9 mouse cellular contexts compared by ENCODE assay signal in genomic region chr16:4448235-4448634, GRCm38 (mm10). TPM values are rescaled to one million over a fixed set of nuclear protein-coding genes. Genes with fewer than 3 reads are reported as not detected.
A peak's percentile ranks its signal among the peaks of the same experiment; 100 is the strongest.
DNase-seq lines count a peak whose midpoint lies in the region; ATAC-seq and TF ChIP-seq lines count a peak whose summit lies in the region.
"Had no signal": no experiment of that assay in that cellular context is flagged by ENCODE, and none has a peak within 500 bp of the region (broad histone marks: within the 10 kb centered on the region; RNA-seq: fewer than 3 reads in every experiment).

No protein-coding gene starts in this region.

- 0 out of 2 replicates have a peak, but pooled peaks have one; percentile 41 for ATAC-seq in forebrain, embryonic 13.5 days
- ATAC-seq in forebrain, embryonic 11.5 days (replicated peaks; ENCODE audit: low FRiP score): no peak
- peak; percentile 46; the same call in 1 of the 2 replicates for ATAC-seq in intestine, embryonic 15.5 days
- 0 out of 2 replicates have a peak, but pooled peaks have one; percentile 23 for ATAC-seq in lung, embryonic 16.5 days (ENCODE audit: low read depth)
- ATAC-seq in hindbrain, embryonic 11.5 days (ENCODE audit: low FRiP score): no peak

- no peak overlapping the region for H3K9ac ChIP-seq in forebrain, embryonic 13.5 days
- no peak overlapping the region for H3K9ac ChIP-seq in forebrain, embryonic 11.5 days (ENCODE audit: low read length)
- H3K9ac ChIP-seq in ES-E14 (ENCODE audit: insufficient read depth, low read depth, low read length, poor library complexity, severe bottlenecking): no peak overlapping the region
- H3K9ac ChIP-seq in intestine, embryonic 15.5 days: no peak overlapping the region
- no peak overlapping the region for H3K9ac ChIP-seq in lung, embryonic 16.5 days (ENCODE audit: low read length)
- H3K9ac ChIP-seq in hindbrain, embryonic 11.5 days (ENCODE audit: low read depth, low read length): no peak overlapping the region
- H3K9ac ChIP-seq: embryonic facial prominence, embryonic 13.5 days had no signal

- no peaks in the 10 kb centered on the region for H3K27me3 ChIP-seq in forebrain, embryonic 13.5 days
- no peaks in the 10 kb centered on the region for H3K27me3 ChIP-seq in forebrain, embryonic 11.5 days (ENCODE audit: control insufficient read depth, insufficient read depth, low read length)
- H3K27me3 ChIP-seq in intestine, embryonic 15.5 days (replicated peaks): no peaks in the 10 kb centered on the region
- no peaks in the 10 kb centered on the region for H3K27me3 ChIP-seq in lung, embryonic 16.5 days (ENCODE audit: control insufficient read depth, insufficient read depth, low read depth, low read length)
- no peaks in the 10 kb centered on the region for H3K27me3 ChIP-seq in hindbrain, embryonic 11.5 days (ENCODE audit: control insufficient read depth, insufficient read depth, low read length)
- H3K27me3 ChIP-seq: embryonic facial prominence, embryonic 13.5 days had no signal

- no peak for DNase-seq in forebrain, embryonic 11.5 days (ENCODE audit: low spot score)
- no peak for DNase-seq in ES-E14 (ENCODE audit: low read depth, low spot score)
- no peak for DNase-seq in yolk sac, embryonic 10.5 days (ENCODE audit: low spot score)
- DNase-seq in T-cell, adult 2 months (ENCODE audit: low spot score): no peak
- no peak for DNase-seq in hindbrain, embryonic 11.5 days (ENCODE audit: low spot score)

- H3K4me2 ChIP-seq in forebrain, embryonic 13.5 days: no peak overlapping the region
- H3K4me2 ChIP-seq in forebrain, embryonic 11.5 days (ENCODE audit: low read depth, low read length, severe bottlenecking): no peak overlapping the region
- no peak overlapping the region for H3K4me2 ChIP-seq in intestine, embryonic 15.5 days (replicated peaks)
- no peak overlapping the region for H3K4me2 ChIP-seq in lung, embryonic 16.5 days (ENCODE audit: low read depth, low read length)
- no peak overlapping the region for H3K4me2 ChIP-seq in hindbrain, embryonic 11.5 days (replicated peaks; ENCODE audit: low read depth, low read length)
- H3K4me2 ChIP-seq: embryonic facial prominence, embryonic 13.5 days had no signal

- in situ Hi-C loops in ES-E14 (cut with MboI; ENCODE audit: low sequenced_read_pairs in 2 of 2, unreplicated experiment in 2 of 2): no loop called here

- no peak overlapping the region for H3K4me3 ChIP-seq in forebrain, embryonic 13.5 days
- no peak overlapping the region for H3K4me3 ChIP-seq in forebrain, embryonic 11.5 days (ENCODE audit: low read depth, low read length)
- peak overlapping the region; percentile 45 to 58; a peak in 3 of 4 replicates for H3K4me3 ChIP-seq in ES-E14 (ENCODE audit: insufficient read depth in 1 of 2, low read depth in 1 of 2, low read length in 2 of 2, poor library complexity in 1 of 2, severe bottlenecking in 1 of 2)
- H3K4me3 ChIP-seq in intestine, embryonic 15.5 days (replicated peaks): no peak overlapping the region
- H3K4me3 ChIP-seq in lung, embryonic 16.5 days (ENCODE audit: low read length): no peak overlapping the region
- no peak overlapping the region for H3K4me3 ChIP-seq in hindbrain, embryonic 11.5 days (ENCODE audit: low read depth, low read length)
- H3K4me3 ChIP-seq: embryonic facial prominence, embryonic 13.5 days had no signal

- no peak overlapping the region for H3K27ac ChIP-seq in forebrain, embryonic 13.5 days
- no peak overlapping the region for H3K27ac ChIP-seq in forebrain, embryonic 11.5 days (ENCODE audit: low read depth, low read length)
- no peak overlapping the region for H3K27ac ChIP-seq in ES-E14 (ENCODE audit: insufficient read depth, low read depth, low read length, poor library complexity, severe bottlenecking)
- no peak overlapping the region for H3K27ac ChIP-seq in intestine, embryonic 15.5 days
- H3K27ac ChIP-seq in lung, embryonic 16.5 days (ENCODE audit: low read length): no peak overlapping the region
- H3K27ac ChIP-seq in hindbrain, embryonic 11.5 days (ENCODE audit: low read depth, low read length): no peak overlapping the region
- H3K27ac ChIP-seq: embryonic facial prominence, embryonic 13.5 days had no signal

- 48% methylated on average over 9 of the region's 9 CpGs for WGBS in forebrain, embryonic 13.5 days
- 63% methylated on average over 9 of the region's 9 CpGs for WGBS in forebrain, embryonic 11.5 days
- WGBS in intestine, embryonic 15.5 days: 42% methylated on average over 9 of the region's 9 CpGs
- WGBS in lung, embryonic 16.5 days: 30% methylated on average over 9 of the region's 9 CpGs
- 54% methylated on average over 9 of the region's 9 CpGs for WGBS in hindbrain, embryonic 11.5 days

- no peaks in the 10 kb centered on the region for H3K36me3 ChIP-seq in forebrain, embryonic 13.5 days (ENCODE audit: poor library complexity, severe bottlenecking)
- H3K36me3 ChIP-seq in forebrain, embryonic 11.5 days (ENCODE audit: control insufficient read depth, insufficient read depth, low read length): no peaks in the 10 kb centered on the region
- no peaks in the 10 kb centered on the region for H3K36me3 ChIP-seq in ES-E14 (ENCODE audit: control insufficient read depth, insufficient read depth, low read length, poor library complexity, severe bottlenecking)
- no peaks in the 10 kb centered on the region for H3K36me3 ChIP-seq in intestine, embryonic 15.5 days
- no peaks in the 10 kb centered on the region for H3K36me3 ChIP-seq in lung, embryonic 16.5 days (ENCODE audit: control insufficient read depth, insufficient read depth, low read length)
- H3K36me3 ChIP-seq in hindbrain, embryonic 11.5 days (ENCODE audit: control insufficient read depth, insufficient read depth, low read length): no peaks in the 10 kb centered on the region
- H3K36me3 ChIP-seq: embryonic facial prominence, embryonic 13.5 days had no signal

- H3K4me1 ChIP-seq in forebrain, embryonic 13.5 days: no peaks in the 10 kb centered on the region
- H3K4me1 ChIP-seq in forebrain, embryonic 11.5 days (replicated peaks; ENCODE audit: control insufficient read depth, insufficient read depth, low read length): no peaks in the 10 kb centered on the region
- peaks cover 0 to 3% of the 10 kb centered on the region in 2 experiments; a peak in 2 of 4 replicates for H3K4me1 ChIP-seq in ES-E14 (ENCODE audit: control insufficient read depth in 2 of 2, insufficient read depth in 2 of 2, low read length in 2 of 2, poor library complexity in 1 of 2)
- H3K4me1 ChIP-seq in intestine, embryonic 15.5 days (replicated peaks): peaks cover 4% of the 10 kb centered on the region; the same call in 1 of the 2 replicates
- H3K4me1 ChIP-seq in lung, embryonic 16.5 days (replicated peaks; ENCODE audit: control insufficient read depth, insufficient read depth, low read length): no peaks in the 10 kb centered on the region
- H3K4me1 ChIP-seq in hindbrain, embryonic 11.5 days (replicated peaks; ENCODE audit: control insufficient read depth, insufficient read depth, low read length): no peaks in the 10 kb centered on the region

- no peaks in the 10 kb centered on the region for H3K9me3 ChIP-seq in forebrain, embryonic 13.5 days (replicated peaks)
- H3K9me3 ChIP-seq in forebrain, embryonic 11.5 days (ENCODE audit: control insufficient read depth, low read length): no peaks in the 10 kb centered on the region
- H3K9me3 ChIP-seq in ES-E14 (ENCODE audit: control insufficient read depth, insufficient read depth, low read depth, low read length): no peaks in the 10 kb centered on the region
- no peaks in the 10 kb centered on the region for H3K9me3 ChIP-seq in intestine, embryonic 15.5 days
- no peaks in the 10 kb centered on the region for H3K9me3 ChIP-seq in lung, embryonic 16.5 days (ENCODE audit: control insufficient read depth, low read length)
- H3K9me3 ChIP-seq in hindbrain, embryonic 11.5 days (ENCODE audit: control insufficient read depth, low read length): no peaks in the 10 kb centered on the region
- H3K9me3 ChIP-seq: embryonic facial prominence, embryonic 13.5 days had no signal

TF ChIP-seq in ES-E14, 5 proteins besides CTCF, POLR2A, EP300 and RAD21:
- TF ChIP-seq ZNF384 (IDR thresholded peaks at IDR 0.05; ENCODE audit: low read depth, low read length) (peak; percentile 61; the same call in 1 of the 2 replicates), ZC3H11A (IDR thresholded peaks at IDR 0.05; ENCODE audit: borderline replicate concordance, low read depth, low read length) (no peak), MAFK (IDR thresholded peaks at IDR 0.05; ENCODE audit: insufficient read depth, low read depth, low read length) (no peak), HCFC1 (IDR thresholded peaks at IDR 0.05; ENCODE audit: borderline replicate concordance, insufficient read depth, low read length) (no peak), CHD2 (IDR thresholded peaks at IDR 0.05; ENCODE audit: low read depth, low read length) (no peak)
TF ChIP-seq in ES-E14: peak in this region for 1.

RNA-seq across cellular contexts. Expression of gene Adcy9, which starts 27.9 kb away (rescaled TPM):
- 1.0 and 1.3 TPM in 2 replicates for polyA plus RNA-seq in forebrain, embryonic 13.5 days (2015; fragmentation: Nextera tagmentation; extraction: Ambion mirVana)
- polyA plus RNA-seq in forebrain, embryonic 11.5 days (2014; fragmentation: Nextera tagmentation; extraction: Ambion mirVana): 0.84 and 0.96 TPM in 2 replicates
- total RNA-seq in ES-E14 (2012; rRNA removed): 5.2 and 8.4 TPM in 2 replicates
- polyA plus RNA-seq in intestine, embryonic 15.5 days (2015; fragmentation: Nextera tagmentation; extraction: Ambion mirVana): 1.5 and 1.7 TPM in 2 replicates
- polyA plus RNA-seq in lung, embryonic 16.5 days (2015; fragmentation: Nextera tagmentation; extraction: Ambion mirVana): 1.4 and 1.5 TPM in 2 replicates
- polyA plus RNA-seq in hindbrain, embryonic 11.5 days (2014; fragmentation: Nextera tagmentation; extraction: Ambion mirVana): 1.3 and 1.7 TPM in 2 replicates

Comparison
In these comparisons a context has a peak if more than half of its experiments do, and no peak if none do; other contexts are left out.
1. ATAC-seq: peak in forebrain, embryonic 13.5 days (single experiment), intestine, embryonic 15.5 days (single experiment) and lung, embryonic 16.5 days (single experiment); none in forebrain, embryonic 11.5 days (single experiment) and hindbrain, embryonic 11.5 days (single experiment).
2. H3K4me3 ChIP-seq: peak in ES-E14 (2 of 2); none in forebrain, embryonic 13.5 days (single experiment), forebrain, embryonic 11.5 days (single experiment), intestine, embryonic 15.5 days (single experiment), lung, embryonic 16.5 days (single experiment) and hindbrain, embryonic 11.5 days (single experiment).